Mouse (Mus musculus): ENCODE measurements around the gene Zfp385a. TPM values are rescaled to one million over a fixed set of nuclear protein-coding genes. Genes with fewer than 3 reads are reported as not detected.

Gene Zfp385a
- polyA plus RNA-seq, 1 experiment from 2014 or later = 22.9 TPM

- DNase-seq (ENCODE audit: low read depth, low spot score) (no peak), ATAC-seq (no peak)
- ChIA-PET CTCF (interaction anchor here (1.1 to 1.7 kb wide), 5 partner anchors 16 to 24 kb away, joined by 3 to 6 read pairs (median 5); no protein-coding TSS in a partner anchor), POLR2A (interaction anchor here (1.0 to 1.5 kb wide), 2 partner anchors 15 to 17 kb away, joined by 3 read pairs; no protein-coding TSS in a partner anchor)
- in situ Hi-C loops (cut with MboI; ENCODE audit: low pct_unique_long_range_greater_than_20kb) = no loop called here
- H3K27me3 ChIP-seq = no peaks in the 10 kb centered on the region
- no peak for TF ChIP-seq CTCF (IDR thresholded peaks at IDR 0.05)
These were observed 24.9 kb upstream of the Zfp385a start for GRCm38 (mm10) chr15:103364761-103365160.

- POLR2A ChIA-PET = interaction anchor here (1.5 kb wide), 1 partner anchor 16 kb away, joined by 3 read pairs; no protein-coding TSS in a partner anchor
- H3K27me3 ChIP-seq = no peaks in the 10 kb centered on the region
- DNase-seq (ENCODE audit: low read depth, low spot score) (no peak), ATAC-seq (no peak)
- in situ Hi-C loops (cut with MboI; ENCODE audit: low pct_unique_long_range_greater_than_20kb) = no loop called here
- CTCF ChIA-PET = interaction anchor here (1.1 to 1.7 kb wide), 5 partner anchors 16 to 25 kb away, joined by 3 to 6 read pairs (median 5); no protein-coding TSS in a partner anchor
- no peak for TF ChIP-seq CTCF (IDR thresholded peaks at IDR 0.05)
These were observed 23.9 kb upstream of the Zfp385a start for GRCm38 (mm10) chr15:103363809-103364208.

GRCm38 (mm10) chr15:103362950-103363349 is 23.1 kb upstream of the Zfp385a start:
- ChIA-PET POLR2A (interaction anchor here (0.6 kb wide), 1 partner anchor 15 kb away, joined by 6 read pairs; no protein-coding TSS in a partner anchor), CTCF (interaction anchor here (0.9 to 1.1 kb wide), 3 partner anchors 15 to 34 kb away, joined by 3 to 4 read pairs (median 3); no protein-coding TSS in a partner anchor)
- no peak for DNase-seq (ENCODE audit: low read depth, low spot score)
- no peak for ATAC-seq
- TF ChIP-seq CTCF (IDR thresholded peaks at IDR 0.05) = no peak
- in situ Hi-C loops (cut with MboI; ENCODE audit: low pct_unique_long_range_greater_than_20kb) = no loop called here
- H3K27me3 ChIP-seq = no peaks in the 10 kb centered on the region

- CTCF ChIA-PET = interaction anchor here (1.0 kb wide), 1 partner anchor 15 kb away, joined by 3 read pairs; no protein-coding TSS in a partner anchor
- H3K27me3 ChIP-seq = no peaks in the 10 kb centered on the region
- in situ Hi-C loops (cut with MboI; ENCODE audit: low pct_unique_long_range_greater_than_20kb) = no loop called here
- no peak for ATAC-seq
- POLR2A ChIA-PET = no interaction called here
- no peak for DNase-seq (ENCODE audit: low read depth, low spot score)
- TF ChIP-seq CTCF (IDR thresholded peaks at IDR 0.05) = no peak
These were observed 22.4 kb upstream of the Zfp385a start for GRCm38 (mm10) chr15:103362333-103362732.

DNA sequence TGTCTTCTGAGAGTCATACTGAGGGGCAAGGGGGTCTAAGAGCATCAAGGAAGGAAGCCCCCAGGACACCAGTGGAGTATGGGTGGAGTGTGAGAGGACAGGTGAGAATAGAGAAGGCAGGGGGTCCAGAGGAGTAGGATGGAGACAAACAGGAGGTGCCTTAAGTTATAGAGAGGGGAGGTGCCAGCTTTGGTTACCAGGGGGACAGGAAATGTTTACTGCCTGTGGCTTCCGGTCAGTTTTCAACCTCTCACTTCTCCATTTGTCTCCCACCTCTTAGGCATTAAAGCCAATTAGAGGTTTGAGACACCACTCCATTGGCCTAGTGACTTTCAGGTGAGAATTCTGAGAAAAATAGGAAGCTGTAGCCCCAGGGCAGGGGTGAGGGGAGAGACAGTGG is 21.4 kb upstream of the Zfp385a start:
- ATAC-seq (no peak), DNase-seq (ENCODE audit: low read depth, low spot score) (no peak)
- ChIA-PET CTCF (interaction anchor here (0.6 to 1.6 kb wide), 3 partner anchors 8 to 183 kb away, joined by 3 to 7 read pairs (median 4); no protein-coding TSS in a partner anchor), POLR2A (interaction anchor here (0.9 kb wide), 1 partner anchor 33 kb away, joined by 3 read pairs; no protein-coding TSS in a partner anchor)
- no peak for TF ChIP-seq CTCF (IDR thresholded peaks at IDR 0.05)
- no peaks in the 10 kb centered on the region for H3K27me3 ChIP-seq
- in situ Hi-C loops (cut with MboI; ENCODE audit: low pct_unique_long_range_greater_than_20kb) = no loop called here

GRCm38 (mm10) chr15:103359869-103360602 is 20.1 kb upstream of the Zfp385a start:
- no peaks in the 10 kb centered on the region for H3K27me3 ChIP-seq
- no peak for TF ChIP-seq CTCF (IDR thresholded peaks at IDR 0.05)
- in situ Hi-C loops (cut with MboI; ENCODE audit: low pct_unique_long_range_greater_than_20kb) = no loop called here
- POLR2A ChIA-PET = interaction anchor here (0.6 kb wide), 1 partner anchor 197 kb away, joined by 4 read pairs; no protein-coding TSS in a partner anchor
- ATAC-seq (no peak), DNase-seq (ENCODE audit: low read depth, low spot score) (no peak)
- CTCF ChIA-PET = interaction anchor here (0.9 to 2.0 kb wide), 5 partner anchors 11 to 101 kb away, joined by 3 to 11 read pairs (median 3); no protein-coding TSS in a partner anchor

- ChIA-PET POLR2A (no interaction called here), CTCF (interaction anchor here (0.9 to 2.1 kb wide), 9 partner anchors 8 to 100 kb away, joined by 3 to 11 read pairs (median 4); partner anchors contain the start of gene Itga5)
- DNase-seq (ENCODE audit: low read depth, low spot score) = no peak
- ATAC-seq = peak; percentile 52
- in situ Hi-C loops (cut with MboI; ENCODE audit: low pct_unique_long_range_greater_than_20kb) = no loop called here
- no peak for TF ChIP-seq CTCF (IDR thresholded peaks at IDR 0.05)
- H3K27me3 ChIP-seq = no peaks in the 10 kb centered on the region
These were observed 19.2 kb upstream of the Zfp385a start for GRCm38 (mm10) chr15:103359122-103359510.

DNA sequence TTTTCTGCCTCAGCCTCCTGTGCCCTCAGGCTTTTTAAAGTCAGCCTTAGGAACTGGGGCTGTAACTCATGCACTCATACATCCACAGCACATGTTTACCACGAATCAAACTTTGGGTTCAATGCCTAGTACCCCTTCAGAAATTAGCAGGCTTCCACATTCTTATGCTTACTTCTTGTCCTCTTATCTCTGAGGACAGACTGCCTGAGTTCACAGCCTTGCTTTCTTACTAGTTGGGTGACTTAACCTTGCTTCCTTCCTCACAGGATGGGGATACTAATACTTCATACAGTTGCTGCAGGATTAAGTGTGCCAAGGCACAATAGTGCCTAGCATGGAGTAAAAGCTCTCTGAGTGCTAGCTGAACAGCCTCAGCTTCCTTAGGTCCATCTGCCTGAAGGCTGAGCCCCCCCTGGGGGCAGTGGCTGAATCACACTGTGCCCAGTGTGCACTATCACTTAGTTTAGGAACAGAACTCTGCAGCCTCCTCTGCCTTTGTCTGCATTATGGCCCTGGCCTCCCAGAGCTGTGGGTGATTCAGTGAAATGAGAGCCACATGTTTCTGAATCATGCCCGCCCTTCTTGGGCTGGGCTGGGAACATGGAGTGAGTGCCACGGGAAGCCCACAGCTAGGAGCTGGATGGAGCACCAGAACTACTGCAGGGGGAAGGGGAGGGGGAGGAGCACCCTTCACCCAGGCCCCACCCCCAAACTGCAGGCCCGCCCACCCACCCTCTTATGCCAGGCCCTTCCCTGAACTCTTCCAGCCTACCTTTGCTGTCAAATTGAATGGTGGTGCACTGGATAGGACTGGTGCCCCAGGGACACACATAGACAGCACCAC is 18.6 kb upstream of the Zfp385a start:
- no peaks in the 10 kb centered on the region for H3K27me3 ChIP-seq
- ATAC-seq (peak; percentile 93), DNase-seq (ENCODE audit: low read depth, low spot score) (peak; percentile 80)
- no peak for TF ChIP-seq CTCF (IDR thresholded peaks at IDR 0.05)
- ChIA-PET POLR2A (interaction anchor here (0.7 kb wide), 1 partner anchor 11 kb away, joined by 4 read pairs; no protein-coding TSS in a partner anchor), CTCF (interaction anchor here (1.0 to 2.1 kb wide), 9 partner anchors 8 to 35 kb away, joined by 3 to 11 read pairs (median 4); partner anchors contain the start of gene Itga5)
- in situ Hi-C loops (cut with MboI; ENCODE audit: low pct_unique_long_range_greater_than_20kb) = no loop called here

DNA sequence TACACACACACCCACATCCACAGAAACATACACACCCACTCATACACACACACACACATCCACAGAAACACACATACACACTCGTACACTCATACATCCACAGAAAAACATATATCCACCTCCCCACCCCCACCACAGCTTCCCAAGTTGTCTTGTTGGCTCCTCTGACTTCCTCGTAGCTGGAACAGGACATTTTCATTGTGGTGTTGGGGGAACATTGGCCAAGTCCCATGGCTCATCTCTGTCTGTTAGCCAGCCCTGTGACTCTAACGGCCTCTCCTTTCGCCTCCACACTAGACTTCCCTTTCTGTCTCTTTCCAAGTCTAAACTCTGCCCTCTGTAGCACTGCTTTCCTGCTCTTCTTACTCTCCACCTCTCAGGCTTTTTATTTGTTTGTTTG is 17.9 kb upstream of the Zfp385a start:
- no peak for TF ChIP-seq CTCF (IDR thresholded peaks at IDR 0.05)
- DNase-seq (ENCODE audit: low read depth, low spot score) (no peak), ATAC-seq (no peak)
- H3K27me3 ChIP-seq = no peaks in the 10 kb centered on the region
- ChIA-PET CTCF (interaction anchor here (1.0 to 2.1 kb wide), 8 partner anchors 8 to 31 kb away, joined by 3 to 11 read pairs (median 6); partner anchors contain the start of gene Itga5), POLR2A (interaction anchor here (0.7 kb wide), 1 partner anchor 10 kb away, joined by 4 read pairs; no protein-coding TSS in a partner anchor)
- in situ Hi-C loops (cut with MboI; ENCODE audit: low pct_unique_long_range_greater_than_20kb) = no loop called here

DNA sequence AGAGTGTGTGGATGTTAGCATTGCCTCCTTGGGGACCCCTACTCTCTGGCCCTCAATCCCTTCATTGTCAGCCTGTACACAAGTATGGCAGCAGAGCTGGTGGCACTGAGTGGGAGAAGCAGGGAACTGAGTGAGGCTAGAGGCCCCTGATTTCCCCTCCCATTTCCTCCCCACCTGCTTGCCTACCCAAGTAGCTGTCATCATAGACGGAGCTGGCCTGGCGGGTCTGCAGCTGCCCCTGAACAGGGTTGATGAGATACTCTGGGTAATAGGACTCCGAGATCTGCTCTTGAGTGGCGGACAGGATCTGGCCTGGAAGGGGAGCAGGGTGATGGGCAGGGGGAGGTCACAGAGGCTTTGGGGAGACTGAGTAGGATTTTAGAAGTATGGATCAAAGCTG is 16.2 kb upstream of the Zfp385a start:
- CTCF ChIA-PET = interaction anchor here (0.6 to 1.4 kb wide), 5 partner anchors 9 to 32 kb away, joined by 3 to 6 read pairs (median 4); no protein-coding TSS in a partner anchor
- DNase-seq (ENCODE audit: low read depth, low spot score) = no peak
- TF ChIP-seq CTCF (IDR thresholded peaks at IDR 0.05) = no peak
- ATAC-seq = no peak
- POLR2A ChIA-PET = no interaction called here
- H3K27me3 ChIP-seq = no peaks in the 10 kb centered on the region
- in situ Hi-C loops (cut with MboI; ENCODE audit: low pct_unique_long_range_greater_than_20kb) = no loop called here
